Mouse (Mus musculus): ENCODE measurements around the gene Myl9. TPM values are rescaled to one million over a fixed set of nuclear protein-coding genes. Genes with fewer than 3 reads are reported as not detected.
"Not testable (repeated sequence)": the region's sequence is repeated elsewhere in the genome, so short reads cannot be mapped to it uniquely, and the experiment has no call there.

Myl9 gene
- total RNA-seq, 4 experiments from 2014 or later = 28.1 to 44.3 (median 31.9) TPM

- DNase-seq (ENCODE audit: low spot score in 2 of 2) = no peak
Measured at GRCm38 (mm10) chr2:156784016-156784585, 8.9 kb downstream of the Myl9 start.

GRCm38 (mm10) chr2:156784891-156785290, 9.7 kb downstream of the Myl9 start:
- no peak for DNase-seq (ENCODE audit: low spot score in 2 of 2)

- DNase-seq (ENCODE audit: low spot score in 2 of 2) = not testable (repeated sequence)
Measured at GRCm38 (mm10) chr2:156786369-156786768, 11.1 kb downstream of the Myl9 start.

GRCm38 (mm10) chr2:156787090-156787775, 12.0 kb downstream of the Myl9 start:
- no peak for DNase-seq (ENCODE audit: low spot score in 2 of 2)

GRCm38 (mm10) chr2:156787776-156788105, 12.5 kb downstream of the Myl9 start:
- no peak for DNase-seq (ENCODE audit: low spot score in 2 of 2)

- DNase-seq (ENCODE audit: low spot score in 2 of 2) = no peak
Measured at GRCm38 (mm10) chr2:156788836-156789235, 13.6 kb downstream of the Myl9 start.

- DNase-seq (ENCODE audit: low spot score in 2 of 2) = no peak
Measured at GRCm38 (mm10) chr2:156798516-156798915, 23.3 kb downstream of the Myl9 start.

GRCm38 (mm10) chr2:156801045-156801444, 25.8 kb downstream of the Myl9 start:
- no peak for DNase-seq (ENCODE audit: low spot score in 2 of 2)

GRCm38 (mm10) chr2:156802116-156802515, 26.9 kb downstream of the Myl9 start:
- DNase-seq (ENCODE audit: low spot score in 2 of 2) = not testable (repeated sequence)

GRCm38 (mm10) chr2:156803698-156804372, 28.6 kb downstream of the Myl9 start:
- DNase-seq (ENCODE audit: low spot score in 2 of 2) = no peak

- no peak for DNase-seq (ENCODE audit: low spot score in 2 of 2)
Measured at GRCm38 (mm10) chr2:156804589-156804988, 29.4 kb downstream of the Myl9 start.

GRCm38 (mm10) chr2:156806886-156807285, 31.7 kb downstream of the Myl9 start:
- no peak for DNase-seq (ENCODE audit: low spot score in 2 of 2)

- peak; percentile 27 to 34 for DNase-seq (ENCODE audit: low spot score in 2 of 2)
Measured at GRCm38 (mm10) chr2:156809579-156809978, 34.4 kb downstream of the Myl9 start.

- no peak for DNase-seq (ENCODE audit: low spot score in 2 of 2)
Measured at GRCm38 (mm10) chr2:156810716-156811115, 35.5 kb downstream of the Myl9 start.

GRCm38 (mm10) chr2:156811556-156811955, 36.3 kb downstream of the Myl9 start:
- no peak for DNase-seq (ENCODE audit: low spot score in 2 of 2)

- DNase-seq (ENCODE audit: low spot score in 2 of 2) = no peak
Measured at GRCm38 (mm10) chr2:156814344-156814801, 39.2 kb downstream of the Myl9 start.

GRCm38 (mm10) chr2:156814893-156815292, 39.7 kb downstream of the Myl9 start:
- DNase-seq (ENCODE audit: low spot score in 2 of 2) = no peak

GRCm38 (mm10) chr2:156815412-156815811, 40.2 kb downstream of the Myl9 start:
- DNase-seq (ENCODE audit: low spot score in 2 of 2) = no peak

GRCm38 (mm10) chr2:156816116-156816515, 40.9 kb downstream of the Myl9 start:
- no peak for DNase-seq (ENCODE audit: low spot score in 2 of 2)

- not testable (repeated sequence) for DNase-seq (ENCODE audit: low spot score in 2 of 2)
Measured at GRCm38 (mm10) chr2:156825128-156825527, 49.9 kb downstream of the Myl9 start.
